Mouse (Mus musculus): ENCODE data around the gene Capn7.

Capn7 gene

DNA sequence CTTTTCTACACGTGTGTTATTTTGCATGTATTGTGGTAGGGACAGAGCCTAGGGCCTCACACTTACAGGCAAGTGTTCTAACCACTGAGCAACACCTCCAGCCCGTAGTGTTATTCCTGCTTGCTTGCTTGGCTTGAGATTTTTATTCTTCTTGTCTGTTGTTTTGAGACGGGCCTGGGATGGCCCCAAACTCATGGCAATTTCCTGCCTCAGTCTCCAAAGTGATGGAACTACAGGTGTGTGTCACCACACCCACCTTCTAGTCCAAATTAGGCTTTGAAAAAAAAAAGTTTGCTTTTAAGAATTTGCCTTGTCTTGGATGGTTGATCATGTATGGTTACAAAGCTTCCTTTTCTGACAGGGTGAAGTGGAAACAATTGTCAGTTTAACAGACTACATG lies 80.0 kb downstream of the Capn7 start:
- DNase-seq = no peak

DNA sequence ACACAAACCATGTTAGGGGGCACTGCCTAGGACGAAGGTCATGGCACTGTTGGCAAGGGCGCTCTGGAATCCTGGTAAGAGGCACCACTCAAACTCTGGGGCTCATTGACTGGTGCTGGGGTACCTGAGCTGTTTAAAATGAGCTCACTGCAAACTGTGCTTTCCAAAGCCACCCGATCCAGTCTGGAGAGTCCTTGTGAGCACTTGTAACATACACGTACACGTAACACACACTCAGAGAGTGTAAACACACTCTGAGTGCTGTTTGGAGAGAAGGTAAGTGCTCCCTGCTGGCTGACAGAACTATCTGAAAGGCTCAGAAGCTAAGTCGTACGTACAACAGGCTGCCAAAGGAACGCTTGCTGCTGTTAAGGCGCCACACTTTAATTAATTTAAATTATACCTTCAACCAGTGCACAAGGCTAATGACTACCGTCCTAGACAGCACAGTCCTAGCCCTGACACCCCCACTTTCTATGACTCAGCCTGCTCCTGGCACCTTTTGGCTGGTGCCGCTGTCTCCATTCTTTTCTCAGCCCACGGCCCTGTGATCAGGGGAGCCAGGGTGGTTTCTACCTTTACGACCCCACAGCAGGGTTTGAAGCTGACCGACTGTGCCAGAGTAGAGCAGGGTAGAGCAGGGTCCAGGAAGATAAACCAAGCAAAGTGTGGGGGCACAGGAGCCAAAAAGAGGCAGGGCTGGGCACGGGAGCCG lies 80.6 kb downstream of the Capn7 start:
- DNase-seq = peak; percentile 23

DNA sequence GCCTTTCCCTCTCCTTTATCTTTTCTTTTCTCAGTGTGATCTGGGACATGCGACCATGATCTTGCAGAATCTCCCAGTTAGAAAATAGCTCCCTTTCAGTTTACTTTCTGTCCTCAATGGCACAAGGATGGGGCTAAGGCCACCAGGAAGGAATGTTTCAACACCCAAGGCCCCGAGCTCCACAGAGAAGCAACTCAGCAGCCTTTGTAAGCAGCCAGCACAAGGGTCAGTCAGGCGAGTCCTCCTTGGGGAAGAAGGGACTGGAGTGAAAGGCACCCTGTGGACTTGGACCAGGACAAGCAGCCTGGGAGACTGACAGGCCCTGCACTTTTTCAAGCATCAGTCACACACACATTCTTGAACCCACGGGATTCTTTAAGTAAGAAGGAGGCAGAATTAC lies 82.8 kb downstream of the Capn7 start:
- DNase-seq = peak; percentile 78

DNA sequence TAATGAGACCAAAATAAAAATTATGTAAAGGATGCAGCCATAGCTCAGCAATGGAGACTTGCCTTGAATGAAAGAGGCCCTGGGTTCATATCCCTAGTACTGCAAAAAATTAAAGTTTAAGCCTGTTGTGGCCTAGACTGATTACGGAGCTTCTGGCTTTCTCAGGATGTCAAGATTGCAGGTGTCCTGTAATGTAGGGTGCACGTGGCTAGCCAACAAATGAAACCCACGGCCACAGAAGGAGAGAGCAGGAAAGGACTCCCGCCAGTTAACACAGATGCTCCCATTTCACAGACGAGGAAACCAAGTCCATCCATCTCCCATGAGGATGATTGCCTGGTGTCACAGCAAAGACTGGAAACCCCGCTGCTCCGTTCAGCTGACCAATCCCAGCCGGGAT lies 83.7 kb downstream of the Capn7 start:
- DNase-seq = no peak

DNA sequence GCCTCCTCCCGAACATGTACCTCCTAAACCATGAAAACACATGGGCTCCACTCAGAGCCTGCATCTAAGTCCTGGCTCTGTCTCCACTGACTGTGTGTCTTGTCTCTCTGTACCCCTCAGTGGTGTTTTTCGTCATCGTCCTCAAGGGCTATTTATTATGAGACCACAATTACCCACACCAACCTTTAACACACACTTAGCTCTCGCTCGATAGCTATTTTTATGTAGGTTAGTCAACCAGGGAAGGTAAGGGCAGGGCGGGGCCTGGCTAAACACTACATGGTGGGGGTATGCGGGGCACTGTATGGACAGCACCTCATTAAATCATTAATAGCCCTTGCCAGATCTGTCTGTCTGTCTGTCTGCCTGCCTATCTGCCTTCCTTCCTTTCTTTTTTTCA lies 84.1 kb downstream of the Capn7 start:
- no peak for DNase-seq

DNA sequence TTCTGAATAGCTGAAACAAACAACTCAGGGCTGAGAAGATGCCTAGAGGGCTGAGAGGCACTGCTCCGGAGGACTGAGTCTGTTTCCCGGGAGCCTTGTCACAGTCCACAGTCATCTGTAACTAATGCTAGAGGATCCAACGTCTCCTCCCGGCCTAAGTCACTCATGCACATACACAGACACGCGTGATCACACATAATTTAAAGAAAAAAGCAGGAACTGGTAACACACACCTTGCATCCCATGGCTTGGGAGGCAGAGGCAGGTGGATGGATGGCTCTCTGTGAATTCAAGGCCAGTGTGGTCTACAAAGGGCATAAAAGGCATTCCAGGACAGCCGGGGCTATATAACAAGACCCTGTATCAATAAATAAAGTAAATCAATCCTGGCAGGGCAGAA lies 84.5 kb downstream of the Capn7 start:
- no peak for DNase-seq
